Mouse (Mus musculus) retina, postnatal 1 day (tissue): Measurements from ENCODE around the gene Gm10024.
"Not testable (repeated sequence)": the region's sequence is repeated elsewhere in the genome, so short reads cannot be mapped to it uniquely, and the experiment has no call there.

Experiments used
- DNase-seq: peaks from one replicate; pipeline ENCODE4 v3.0.0-alpha.2; 2012

The Gm10024 gene

GRCm38 (mm10) chr10:77735928-77736327, 24.7 kb downstream of the Gm10024 start:
- DNase-seq, result no peak

DNA sequence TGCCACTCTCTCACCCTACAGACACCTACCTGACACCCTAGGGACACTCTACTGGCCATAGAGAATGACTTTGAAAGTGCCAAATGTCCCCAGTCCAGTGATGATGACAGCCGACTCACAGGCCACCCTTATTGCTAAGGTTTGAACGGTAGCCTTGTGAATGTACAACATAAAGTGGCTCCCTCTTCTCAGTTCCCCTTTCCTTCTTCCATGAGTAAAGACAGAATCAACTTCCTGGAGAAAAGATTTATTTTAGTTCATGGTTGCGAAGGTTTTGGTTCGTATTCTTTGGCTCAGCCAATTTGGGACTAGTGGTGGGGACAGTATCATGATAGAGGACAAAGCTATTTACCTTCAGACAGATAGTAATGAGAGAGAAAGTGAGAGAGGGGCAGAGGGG, 27.7 kb downstream of the Gm10024 start:
- no peak for DNase-seq

DNA sequence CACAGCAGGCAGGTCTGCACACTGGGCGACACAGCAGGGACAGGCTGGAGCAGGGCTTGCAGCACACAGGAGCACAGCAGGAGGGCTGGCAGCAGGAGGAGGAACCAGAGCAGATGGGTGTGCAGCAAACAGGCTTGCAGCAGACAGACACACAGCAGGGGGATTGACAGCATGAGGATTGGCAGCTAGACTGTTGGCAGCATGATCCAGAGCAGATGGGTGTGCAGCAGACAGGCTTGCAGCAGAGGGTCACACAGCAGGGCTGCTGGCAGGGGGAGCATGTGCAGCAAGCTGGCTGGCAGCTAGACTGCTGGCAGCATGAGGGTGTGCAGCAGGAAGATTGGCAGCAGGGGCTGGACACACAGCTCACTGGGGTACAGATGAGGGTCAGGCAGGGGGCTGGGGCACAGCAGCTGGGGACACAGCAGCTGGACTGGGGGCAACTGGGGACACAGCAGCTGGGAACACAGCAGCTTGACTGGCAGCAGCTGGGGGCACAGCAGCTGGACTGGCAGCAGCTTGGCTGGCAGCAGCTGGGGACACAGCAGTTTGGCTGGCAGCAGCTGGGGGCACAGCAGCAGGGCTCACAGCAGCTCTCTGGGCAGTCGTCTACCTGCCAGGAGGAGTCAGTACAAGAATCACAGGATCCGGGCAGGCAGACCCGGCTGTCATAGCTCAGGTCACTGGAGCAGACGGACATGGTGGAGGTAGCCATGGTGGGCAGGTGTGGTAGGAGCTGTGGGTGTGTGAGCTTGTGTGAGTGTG, 30.8 kb downstream of the Gm10024 start, which contains the start of gene Gm18596:
Gene Gm18596, minus strand, starts transcription at position 715 of the 765 bp plus-strand sequence.
- DNase-seq, result peak; percentile 46

- DNase-seq, result peak; percentile 29
Observed at GRCm38 (mm10) chr10:77750686-77751085, 39.4 kb downstream of the Gm10024 start.

- DNase-seq, result not testable (repeated sequence)
Observed at GRCm38 (mm10) chr10:77751254-77751653, 40.0 kb downstream of the Gm10024 start, which contains the start of gene Gm9736. Gene Gm9736, minus strand, starts transcription at chr10:77751354.

GRCm38 (mm10) chr10:77752312-77752711, 41.1 kb downstream of the Gm10024 start:
- not testable (repeated sequence) for DNase-seq

- no peak for DNase-seq
Observed at GRCm38 (mm10) chr10:77753448-77753847, 42.2 kb downstream of the Gm10024 start.

DNA sequence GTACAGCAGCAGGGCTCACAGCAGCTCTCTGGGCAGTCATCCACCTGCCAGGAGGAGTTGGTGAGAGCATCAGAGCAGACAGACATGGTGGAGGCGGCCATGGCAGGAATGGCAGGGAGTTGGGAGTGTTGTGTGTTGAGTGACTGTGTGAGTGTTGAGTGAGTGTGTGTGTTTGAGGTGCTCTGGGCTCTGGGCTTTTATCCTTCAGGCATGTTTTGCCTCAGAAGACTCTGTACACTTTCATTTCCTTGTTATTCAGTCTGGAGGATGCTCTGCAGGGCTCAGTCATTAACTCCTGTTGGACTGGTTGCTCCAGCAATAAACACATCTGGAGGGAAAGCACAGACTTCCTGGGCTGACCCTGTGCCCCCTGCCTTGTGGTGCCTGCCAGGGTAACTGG, 48.3 kb downstream of the Gm10024 start, which contains the start of gene Gm3233:
Gene Gm3233, minus strand, starts transcription at position 101 of the 400 bp plus-strand sequence.
- not testable (repeated sequence) for DNase-seq
